Mouse (Mus musculus) bone marrow macrophage, adult 2 months (primary cell): ENCODE results near the gene Tmco4.

Experiments used
- CTCF ChIP-seq: IDR thresholded peaks from 2 replicates; pipeline ENCODE4 v1.5.1; 2012; ENCODE audit warnings: low read depth, mild to moderate bottlenecking, low read length, moderate library complexity
- POLR2A ChIP-seq: IDR thresholded peaks from 2 replicates; pipeline ENCODE4 v1.6.1; 2012; ENCODE audit warnings: mild to moderate bottlenecking, low read depth, low read length, borderline replicate concordance

DNA sequence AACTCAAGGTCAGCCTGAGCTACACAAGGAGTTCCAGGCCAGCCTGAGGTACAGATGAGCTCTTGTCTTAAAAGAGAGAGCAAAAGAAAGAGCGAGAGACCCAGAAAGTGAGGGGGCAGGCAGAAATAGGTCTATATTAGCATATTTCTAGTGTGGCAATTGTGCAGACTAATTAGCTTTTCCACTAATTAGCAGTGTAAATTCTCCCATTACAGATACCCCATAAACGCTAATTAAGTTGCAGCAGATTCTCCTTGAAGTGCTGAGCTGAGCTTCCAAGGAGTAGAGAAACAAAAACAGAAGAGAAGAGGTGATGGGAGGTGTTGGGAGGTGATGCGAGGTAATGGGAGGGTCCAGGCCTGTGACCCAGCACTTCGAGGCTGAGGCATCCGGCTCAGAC lies 69.9 kb downstream of the Tmco4 start:
- TF ChIP-seq POLR2A, result no peak
- TF ChIP-seq CTCF, result no peak
